Mouse (Mus musculus) olfactory bulb, adult 2 months (tissue): ENCODE measurements around the gene Pcgf3. TPM values are rescaled to one million over a fixed set of nuclear protein-coding genes. Genes with fewer than 3 reads are reported as not detected.

Experiments
- H3K27ac ChIP-seq: fragments of 200-500 bp; 2 replicates; pipeline ENCODE4 v1.5.1; 2012; ENCODE audit warnings: low read depth, low read length; ENCODE audit not compliant: insufficient read depth
- H3K4me1 ChIP-seq: fragments of 200-500 bp; 2 replicates; pipeline ENCODE4 v1.6.1; 2012; ENCODE audit warnings: low read length; ENCODE audit not compliant: control insufficient read depth, insufficient read depth
- H3K4me3 ChIP-seq: fragments of 200-500 bp; 2 replicates; pipeline ENCODE4 v1.5.1; 2012; ENCODE audit warnings: mild to moderate bottlenecking, low read depth, low read length, moderate library complexity; ENCODE audit not compliant: insufficient read depth
- CTCF ChIP-seq: fragments of 200-500 bp; IDR thresholded peaks from 2 replicates; pipeline ENCODE4 v1.5.1; 2012; ENCODE audit warnings: low read depth, mild to moderate bottlenecking, low read length, moderate library complexity; ENCODE audit not compliant: insufficient read depth
- POLR2A ChIP-seq: fragments of 200-500 bp; IDR thresholded peaks from 2 replicates; pipeline ENCODE4 v1.6.1; 2012; ENCODE audit warnings: mild to moderate bottlenecking, low read depth, low read length, moderate library complexity; ENCODE audit not compliant: insufficient read depth
- WGBS: fragments of 180-500 bp; shearing (Covaris S2); methylation state at CpG from one replicate; pipeline ENCODE4 v1.1.7; 2018; 5-methylcytosine and 5-hydroxymethylcytosine counted together
- polyA plus RNA-seq: library from polyadenylated mRNA; stranded (reverse); fragments of >200 nt; gene quantifications from 2 replicates; pipeline ENCODE4 v1.2.4, GENCODE M21; 2012; ENCODE audit warnings: low replicate concordance; ENCODE audit not compliant: missing spikeins, insufficient read depth, insufficient read length

Pcgf3 gene
- 59.2 TPM in 1 of 2 replicates, not detected in the other for polyA plus RNA-seq

DNA sequence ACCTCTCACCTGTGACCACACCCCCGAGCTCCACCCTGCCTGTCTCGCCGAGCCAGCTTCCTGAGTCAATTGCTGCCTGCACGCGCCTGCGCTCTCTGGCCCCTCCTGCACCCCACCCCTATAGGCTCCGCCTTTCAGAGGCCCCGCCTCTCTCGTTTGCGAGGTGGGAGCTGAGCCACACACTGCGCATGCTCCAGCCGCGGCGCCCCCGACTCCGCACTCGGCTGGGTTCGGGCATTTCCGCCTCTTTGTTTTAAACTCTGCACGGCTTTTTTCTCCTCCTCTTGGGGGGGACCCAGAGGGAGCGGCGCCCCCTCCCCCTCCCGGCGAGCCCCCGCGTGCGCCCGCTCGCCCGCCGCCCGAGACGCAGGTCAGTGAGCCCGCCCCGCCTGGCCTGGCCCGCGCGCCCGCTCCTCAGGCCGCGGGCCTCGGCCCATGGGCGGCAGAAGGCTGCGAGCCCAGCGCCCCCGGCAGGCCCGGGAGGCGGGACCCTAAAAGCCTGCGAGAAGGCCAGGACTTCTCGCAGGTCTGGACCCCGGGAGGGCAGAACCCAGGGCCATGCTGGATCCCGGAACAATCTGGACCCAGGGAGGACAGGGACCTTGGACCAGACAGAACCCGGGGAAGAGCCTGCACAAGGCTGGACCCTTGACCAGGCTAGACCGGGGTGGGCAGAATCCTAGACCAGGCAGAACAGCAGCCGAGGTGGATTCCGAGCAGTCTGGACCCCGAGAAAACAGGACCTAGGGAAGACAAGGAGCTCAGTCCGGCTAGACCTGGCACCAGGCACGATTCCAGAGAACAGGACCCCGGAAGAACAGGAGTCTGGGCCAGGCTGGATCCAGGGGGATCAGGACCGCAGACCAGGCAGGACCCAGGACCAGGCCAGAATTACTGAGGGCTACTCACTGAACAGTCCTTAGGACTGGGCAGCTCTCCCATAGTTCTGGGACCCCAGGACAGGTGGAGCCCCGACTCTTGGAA is at the start of gene Pcgf3:
Pcgf3 (plus strand) TSS at position 151 of the 984 bp plus-strand sequence.
- TF ChIP-seq CTCF (no peak), POLR2A (no peak)
- Histone ChIP-seq H3K4me1 (peaks cover 10% of the 10 kb centered on the region), H3K4me3 (peak within 1 kb of the TSS; percentile 88), H3K27ac (peak within 1 kb of the TSS; percentile 64)
- WGBS, result 1% methylated on average over 61 of the region's 62 CpGs

DNA sequence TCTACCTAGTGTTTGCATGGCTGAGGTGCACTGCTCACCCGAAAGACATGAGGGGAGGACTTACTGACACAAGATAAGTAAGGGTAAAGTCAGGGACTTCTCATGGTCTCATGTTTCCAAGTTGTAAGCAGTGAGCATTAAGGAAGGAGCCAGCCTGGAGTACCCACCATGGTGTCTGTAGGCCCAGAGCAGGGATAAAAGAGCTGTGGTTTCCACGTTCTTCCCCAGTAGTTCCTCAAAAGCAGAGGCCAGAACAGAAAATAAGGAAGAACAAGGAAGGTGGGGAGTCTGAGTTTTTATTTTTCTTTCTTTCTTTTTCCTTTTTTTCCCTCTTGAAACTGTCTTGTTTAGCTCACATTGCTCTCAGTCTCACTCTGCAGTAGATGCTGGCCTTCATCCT is 46.3 kb upstream of the Pcgf3 start:
- H3K4me1 ChIP-seq, result no peaks in the 10 kb centered on the region
- no peak for TF ChIP-seq POLR2A
- TF ChIP-seq CTCF, result no peak
- WGBS, result 80% methylated on average over 2 of the region's 2 CpGs

GRCm38 (mm10) chr5:108422741-108423140 is 38.3 kb upstream of the Pcgf3 start:
- H3K27ac ChIP-seq, result no peak overlapping the region
- TF ChIP-seq CTCF (no peak), POLR2A (no peak)
- WGBS, result 70% methylated on average over 3 of the region's 3 CpGs
- H3K4me1 ChIP-seq, result no peaks in the 10 kb centered on the region
- no peak overlapping the region for H3K4me3 ChIP-seq

More for the DNA sequence above, 46.3 kb upstream of the Pcgf3 start:
- H3K27ac ChIP-seq, result no peak overlapping the region
- H3K4me3 ChIP-seq, result no peak overlapping the region

DNA sequence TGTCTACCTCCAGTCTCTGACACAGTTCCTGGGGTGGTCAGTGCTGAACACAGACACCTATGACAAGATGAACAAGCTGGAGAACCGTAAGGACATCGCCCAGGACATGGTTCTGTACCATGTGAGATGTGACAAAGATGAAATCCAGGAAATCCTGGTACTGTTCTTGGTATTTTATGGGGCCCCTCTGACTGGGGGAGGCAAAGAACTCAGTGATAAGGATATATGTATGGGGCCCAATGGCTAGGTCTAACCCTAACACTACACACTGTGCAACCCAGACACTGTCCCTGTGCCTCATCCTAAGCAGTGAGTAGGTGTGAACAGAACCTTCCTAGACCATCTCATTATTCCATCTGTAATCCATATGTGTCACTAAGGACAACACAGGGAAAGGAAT is 37.6 kb upstream of the Pcgf3 start:
- no peaks in the 10 kb centered on the region for H3K4me1 ChIP-seq
- 90% methylated on average over 2 of the region's 2 CpGs for WGBS
- H3K27ac ChIP-seq, result no peak overlapping the region
- no peak overlapping the region for H3K4me3 ChIP-seq
- TF ChIP-seq CTCF (no peak), POLR2A (no peak)

GRCm38 (mm10) chr5:108427186-108427585 is 33.8 kb upstream of the Pcgf3 start:
- no peak; the same call in 1 of the 2 replicates for TF ChIP-seq CTCF
- 55% methylated on average over 1 of the region's 1 CpGs for WGBS
- Histone ChIP-seq H3K27ac (no peak overlapping the region), H3K4me3 (no peak overlapping the region), H3K4me1 (no peaks in the 10 kb centered on the region)

- no peak overlapping the region for H3K27ac ChIP-seq
- peaks cover 10% of the 10 kb centered on the region for H3K4me1 ChIP-seq
- TF ChIP-seq CTCF, result no peak
- no peak for TF ChIP-seq POLR2A
- WGBS, result 96% methylated on average over 6 of the region's 6 CpGs
- no peak overlapping the region for H3K4me3 ChIP-seq
Measured at GRCm38 (mm10) chr5:108431196-108431595, 29.8 kb upstream of the Pcgf3 start.

GRCm38 (mm10) chr5:108433804-108434587 is 27.0 kb upstream of the Pcgf3 start, which contains the start of gene Atp5k:
Gene Atp5k, minus strand, starts transcription at chr5:108434448.
- TF ChIP-seq POLR2A, result peak; percentile 40; the same call in 1 of the 2 replicates
- TF ChIP-seq CTCF, result peak; percentile 85
- Histone ChIP-seq H3K4me3 (peak within 1 kb of the TSS; percentile 83), H3K4me1 (peaks cover 10% of the 10 kb centered on the region), H3K27ac (0 out of 2 replicates have a peak within 1 kb of the TSS, but pooled peaks have one; percentile 12)
- under 1% methylated on average over 42 of the region's 42 CpGs for WGBS

- TF ChIP-seq CTCF (no peak), POLR2A (no peak)
- H3K4me3 ChIP-seq, result no peak overlapping the region
- no peak overlapping the region for H3K27ac ChIP-seq
- peaks cover 10% of the 10 kb centered on the region for H3K4me1 ChIP-seq
- WGBS, result 78% methylated on average over 2 of the region's 2 CpGs
Measured at GRCm38 (mm10) chr5:108436101-108436500, 24.9 kb upstream of the Pcgf3 start.
